19 mouse cellular contexts compared by ENCODE assay signal in the genomic region with DNA sequence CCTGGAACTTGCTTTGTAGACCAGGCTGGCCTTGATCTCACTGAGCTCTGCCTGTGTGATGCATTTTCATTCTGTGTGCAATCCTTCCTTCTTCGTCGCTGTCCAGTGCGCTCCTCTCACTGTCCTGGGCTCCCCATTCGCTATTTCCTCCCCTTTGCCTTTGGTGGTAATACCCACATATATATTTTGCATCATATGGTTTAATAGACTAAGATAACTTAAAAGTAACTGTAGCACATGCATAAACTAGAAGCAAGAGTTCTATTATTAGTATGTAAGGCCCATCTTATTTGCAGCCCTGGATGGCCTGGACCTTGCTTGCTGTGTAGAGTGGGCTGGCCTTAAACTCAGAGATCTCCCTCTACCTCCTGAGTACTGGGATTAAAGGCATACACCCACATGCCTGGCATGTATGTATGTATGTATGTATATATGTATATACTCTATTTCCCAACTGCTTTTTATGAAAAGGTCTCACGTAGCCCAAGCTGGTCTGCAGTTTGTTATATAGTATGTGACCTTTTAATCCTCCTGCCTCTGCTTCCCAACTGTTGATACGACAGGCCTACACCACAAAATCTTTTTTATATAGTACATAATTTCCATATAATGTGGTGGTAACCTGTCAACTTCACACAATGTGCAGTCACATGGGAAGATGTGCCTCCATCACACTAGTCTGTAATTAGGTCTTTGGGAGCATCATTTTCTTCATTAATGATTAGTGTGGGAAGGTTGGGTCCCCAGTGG. TPM values are rescaled to one million over a fixed set of nuclear protein-coding genes. Genes with fewer than 3 reads are reported as not detected.
A peak's percentile ranks its signal among the peaks of the same experiment; 100 is the strongest.
DNase-seq lines count a peak whose midpoint lies in the region; ATAC-seq and TF ChIP-seq lines count a peak whose summit lies in the region.
"Had no signal": no experiment of that assay in that cellular context is flagged by ENCODE, and none has a peak within 500 bp of the region (broad histone marks: within the 10 kb centered on the region; RNA-seq: fewer than 3 reads in every experiment).

No protein-coding gene starts in this region.

- no peaks in the 10 kb centered on the region for H3K27me3 ChIP-seq in forebrain, embryonic 13.5 days
- no peaks in the 10 kb centered on the region for H3K27me3 ChIP-seq in hindbrain, embryonic 15.5 days
- no peaks in the 10 kb centered on the region for H3K27me3 ChIP-seq in midbrain, postnatal 0 days (ENCODE audit: insufficient read depth, low read length)

- intact Hi-C loops in left cerebral cortex, postnatal 4 days (cut with DNase I): no loop called here
- intact Hi-C loops in left cerebral cortex, postnatal 25 days (cut with DNase I): no loop called here
- intact Hi-C loops in left cerebral cortex, postnatal 10 days (cut with DNase I): no loop called here

- peaks cover 23% of the 10 kb centered on the region for H3K36me3 ChIP-seq in forebrain, embryonic 13.5 days (ENCODE audit: poor library complexity, severe bottlenecking)
- H3K36me3 ChIP-seq in hindbrain, embryonic 15.5 days: peaks cover 9% of the 10 kb centered on the region
- peaks cover 13% of the 10 kb centered on the region; the same call in 1 of the 2 replicates for H3K36me3 ChIP-seq in midbrain, postnatal 0 days (ENCODE audit: insufficient read depth, low read length)
- H3K36me3 ChIP-seq: G1E had no signal

- TF ChIP-seq CTCF in midbrain, postnatal 0 days (IDR thresholded peaks at IDR 0.05): no peak

- WGBS in forebrain, embryonic 13.5 days: 72% methylated on average over 6 of the region's 6 CpGs
- WGBS in hindbrain, embryonic 15.5 days: 36% methylated on average over 6 of the region's 6 CpGs
- WGBS in midbrain, postnatal 0 days: 28% methylated on average over 6 of the region's 6 CpGs

- DNase-seq in brain, adult 2 months (ENCODE audit: low read depth, low spot score): peak; percentile 14
- DNase-seq in midbrain, postnatal 0 days (ENCODE audit: low spot score): peak; percentile 35
- DNase-seq in left cerebral cortex, postnatal 4 days: no peak
- no peak for DNase-seq in thymus, adult 18-20 months
- DNase-seq in left cerebral cortex, postnatal 25 days (ENCODE audit: low spot score in 2 of 2): no peak
- no peak for DNase-seq in left cerebral cortex, postnatal 10 days (ENCODE audit: extremely low spot score in 1 of 2, low spot score in 2 of 2)
- DNase-seq: adrenal gland, postnatal 25 days; heart, postnatal 36 days; kidney, adult 9 months had no signal

- ATAC-seq in forebrain, embryonic 13.5 days: no peak
- ATAC-seq in hindbrain, embryonic 15.5 days (ENCODE audit: low FRiP score, low read depth): no peak
- no peak for ATAC-seq in midbrain, postnatal 0 days (ENCODE audit: low FRiP score)
- ATAC-seq: lung, postnatal 0 days had no signal

- H3K9me3 ChIP-seq in forebrain, embryonic 13.5 days (replicated peaks): no peaks in the 10 kb centered on the region
- H3K9me3 ChIP-seq in hindbrain, embryonic 15.5 days: no peaks in the 10 kb centered on the region
- H3K9me3 ChIP-seq in midbrain, postnatal 0 days (ENCODE audit: low read length): no peaks in the 10 kb centered on the region
- H3K9me3 ChIP-seq: G1E had no signal

- H3K27ac ChIP-seq in forebrain, embryonic 13.5 days: peak overlapping the region; percentile 60
- peak overlapping the region; percentile 72 for H3K27ac ChIP-seq in hindbrain, embryonic 15.5 days (replicated peaks)
- H3K27ac ChIP-seq in midbrain, postnatal 0 days (ENCODE audit: low read depth, low read length): peak overlapping the region; percentile 4; the same call in 1 of the 2 replicates
- H3K27ac ChIP-seq: layer of hippocampus, adult 2 months had no signal

- peak overlapping the region; percentile 62 for H3K9ac ChIP-seq in forebrain, embryonic 13.5 days
- peak overlapping the region; percentile 54 for H3K9ac ChIP-seq in hindbrain, embryonic 15.5 days
- peak overlapping the region; percentile 62 for H3K9ac ChIP-seq in midbrain, postnatal 0 days (replicated peaks; ENCODE audit: low read length, poor library complexity, severe bottlenecking)

- H3K4me1 ChIP-seq in forebrain, embryonic 13.5 days: peaks cover 19% of the 10 kb centered on the region
- H3K4me1 ChIP-seq in hindbrain, embryonic 15.5 days (replicated peaks): peaks cover 27% of the 10 kb centered on the region
- H3K4me1 ChIP-seq in midbrain, postnatal 0 days (ENCODE audit: insufficient read depth, low read length): 0 out of 2 replicates have a peak, but pooled peaks cover 3% of the 10 kb centered on the region

- peak overlapping the region; percentile 33 for H3K4me3 ChIP-seq in forebrain, embryonic 13.5 days
- H3K4me3 ChIP-seq in hindbrain, embryonic 15.5 days: peak overlapping the region; percentile 41
- peak overlapping the region; percentile 37 for H3K4me3 ChIP-seq in midbrain, postnatal 0 days (ENCODE audit: low read depth, low read length)
- H3K4me3 ChIP-seq: layer of hippocampus, adult 2 months had no signal

- peak overlapping the region; percentile 59 for H3K4me2 ChIP-seq in forebrain, embryonic 13.5 days
- peak overlapping the region; percentile 79 for H3K4me2 ChIP-seq in hindbrain, embryonic 15.5 days
- peak overlapping the region; percentile 88 for H3K4me2 ChIP-seq in midbrain, postnatal 0 days (ENCODE audit: low read depth, low read length, poor library complexity, severe bottlenecking)

RNA-seq across cellular contexts. Expression of a gene that starts 4.3 kb away (rescaled TPM):
- polyA plus RNA-seq in forebrain, embryonic 13.5 days (2015; fragmentation: Nextera tagmentation; extraction: Ambion mirVana): not detected in 2 replicates
- polyA plus RNA-seq in hindbrain, embryonic 15.5 days (2015; fragmentation: Nextera tagmentation; extraction: Ambion mirVana): not detected in 2 replicates
- total RNA-seq in midbrain, postnatal 0 days (2014; rRNA removed): 1,797 and 2,945 TPM in 2 replicates
- not detected in 2 replicates for polyA plus RNA-seq in midbrain, postnatal 0 days (2015; fragmentation: Nextera tagmentation; extraction: Ambion mirVana)
- total RNA-seq in left cerebral cortex, postnatal 4 days (2021): not detected
- not detected for total RNA-seq in left cerebral cortex, postnatal 25 days (2021)
- total RNA-seq in left cerebral cortex, postnatal 10 days (2021): not detected
- total RNA-seq: adrenal gland, postnatal 25 days; G1E; gastrocnemius, adult 8-10 months; heart, postnatal 36 days; layer of hippocampus, adult 2 months; liver, adult 2 months; megakaryocyte-erythroid progenitor cell, adult 5-6 weeks had no signal
- polyA plus RNA-seq: G1E; lung, postnatal 0 days; thymus, postnatal 0 days had no signal

RNA-seq across cellular contexts. Expression of a gene that starts 4.5 kb away (rescaled TPM):
- 10,586 and 11,102 TPM in 2 replicates for polyA plus RNA-seq in forebrain, embryonic 13.5 days (2015; fragmentation: Nextera tagmentation; extraction: Ambion mirVana)
- 14,750 and 15,534 TPM in 2 replicates for polyA plus RNA-seq in hindbrain, embryonic 15.5 days (2015; fragmentation: Nextera tagmentation; extraction: Ambion mirVana)
- 17,447 and 20,461 TPM in 2 replicates for total RNA-seq in midbrain, postnatal 0 days (2014; rRNA removed)
- polyA plus RNA-seq in midbrain, postnatal 0 days (2015; fragmentation: Nextera tagmentation; extraction: Ambion mirVana): 15,641 and 16,823 TPM in 2 replicates
- 1,000 to 10,000 TPM; 8,276 to 8,744 TPM for total RNA-seq in left cerebral cortex, postnatal 4 days (2021)
- total RNA-seq in left cerebral cortex, postnatal 25 days (2021): 1,000 to 10,000 TPM; 1,095 to 1,137 TPM
- total RNA-seq in left cerebral cortex, postnatal 10 days (2021): 1,000 to 10,000 TPM; 4,375 to 4,691 TPM

RNA-seq across cellular contexts. Expression of a gene that starts 14.7 kb away (rescaled TPM):
- polyA plus RNA-seq in forebrain, embryonic 13.5 days (2015; fragmentation: Nextera tagmentation; extraction: Ambion mirVana): 1,607 and 1,715 TPM in 2 replicates
- polyA plus RNA-seq in hindbrain, embryonic 15.5 days (2015; fragmentation: Nextera tagmentation; extraction: Ambion mirVana): 1,411 and 1,419 TPM in 2 replicates
- 2,522 and 3,264 TPM in 2 replicates for total RNA-seq in midbrain, postnatal 0 days (2014; rRNA removed)
- polyA plus RNA-seq in midbrain, postnatal 0 days (2015; fragmentation: Nextera tagmentation; extraction: Ambion mirVana): 1,582 and 1,796 TPM in 2 replicates
- total RNA-seq in left cerebral cortex, postnatal 4 days (2021): 1,000 to 10,000 TPM; 1,107 to 1,135 TPM
- total RNA-seq in left cerebral cortex, postnatal 25 days (2021): 100 to 1,000 TPM; 541 to 580 TPM
- total RNA-seq in left cerebral cortex, postnatal 10 days (2021): 1,000 to 10,000 TPM in 1 of 2 experiments, 100 to 1,000 TPM in 1; 986 to 1,032 TPM

RNA-seq across cellular contexts. Expression of a gene that starts 31.0 kb away (rescaled TPM):
- polyA plus RNA-seq in forebrain, embryonic 13.5 days (2015; fragmentation: Nextera tagmentation; extraction: Ambion mirVana): 39.8 and 47.1 TPM in 2 replicates
- polyA plus RNA-seq in hindbrain, embryonic 15.5 days (2015; fragmentation: Nextera tagmentation; extraction: Ambion mirVana): 26.8 and 29.3 TPM in 2 replicates
- total RNA-seq in midbrain, postnatal 0 days (2014; rRNA removed): 46.0 and 56.9 TPM in 2 replicates
- 19.6 and 21.7 TPM in 2 replicates for polyA plus RNA-seq in midbrain, postnatal 0 days (2015; fragmentation: Nextera tagmentation; extraction: Ambion mirVana)
- 10 to 100 TPM; 31.4 to 42.2 TPM for total RNA-seq in left cerebral cortex, postnatal 4 days (2021)
- 10 to 100 TPM; 13.8 to 18.4 TPM for total RNA-seq in left cerebral cortex, postnatal 25 days (2021)
- 10 to 100 TPM; 15.4 to 21.6 TPM for total RNA-seq in left cerebral cortex, postnatal 10 days (2021)

RNA-seq across cellular contexts. Expression of a gene that starts 50.7 kb away (rescaled TPM):
- polyA plus RNA-seq in forebrain, embryonic 13.5 days (2015; fragmentation: Nextera tagmentation; extraction: Ambion mirVana): 0.22 and 0.28 TPM in 2 replicates
- 1.9 and 2.5 TPM in 2 replicates for polyA plus RNA-seq in hindbrain, embryonic 15.5 days (2015; fragmentation: Nextera tagmentation; extraction: Ambion mirVana)
- total RNA-seq in midbrain, postnatal 0 days (2014; rRNA removed): 0.38 and 0.71 TPM in 2 replicates
- 0.18 and 0.22 TPM in 2 replicates for polyA plus RNA-seq in midbrain, postnatal 0 days (2015; fragmentation: Nextera tagmentation; extraction: Ambion mirVana)
- under 1 TPM; 0.28 to 0.36 TPM for total RNA-seq in left cerebral cortex, postnatal 4 days (2021)
- total RNA-seq in left cerebral cortex, postnatal 25 days (2021): under 1 TPM; 0.37 to 0.41 TPM
- under 1 TPM; 0.16 to 0.47 TPM for total RNA-seq in left cerebral cortex, postnatal 10 days (2021)
- total RNA-seq: common myeloid progenitor, adult 5-6 weeks; megakaryocyte-erythroid progenitor cell, adult 5-6 weeks had no signal
- polyA plus RNA-seq: G1E had no signal

Comparison
In these comparisons a context has a peak if more than half of its experiments do, and no peak if none do; other contexts are left out.
1. DNase-seq: peak in brain, adult 2 months (single experiment) and midbrain, postnatal 0 days (single experiment); none in left cerebral cortex, postnatal 4 days (single experiment), thymus, adult 18-20 months (0 of 2), left cerebral cortex, postnatal 25 days (0 of 2) and left cerebral cortex, postnatal 10 days (0 of 2).
2. H3K27ac ChIP-seq: peak in every context shown above with its lines; median percentile 72 in hindbrain, embryonic 15.5 days; 60 in forebrain, embryonic 13.5 days; 4 in midbrain, postnatal 0 days.
3. RNA of a gene that starts 4.3 kb away (total RNA-seq): 1,797 to 2,945 TPM in midbrain, postnatal 0 days; not detected in left cerebral cortex, postnatal 4 days, not detected in left cerebral cortex, postnatal 25 days and not detected in left cerebral cortex, postnatal 10 days; every median in the first group is over 1,000 times any median in the second.
4. Peak in every context shown above with its lines, with median percentiles within 50 percentile points of each other: H3K4me2 ChIP-seq, H3K4me3 ChIP-seq and H3K9ac ChIP-seq.